Mouse (Mus musculus): ENCODE results near the gene Myadm. TPM values are rescaled to one million over a fixed set of nuclear protein-coding genes. Genes with fewer than 3 reads are reported as not detected.
"Not testable (repeated sequence)": the region's sequence is repeated elsewhere in the genome, so short reads cannot be mapped to it uniquely, and the experiment has no call there.

Gene Myadm
- polyA plus RNA-seq, 1 experiment from 2014 or later, result 238 TPM

DNA sequence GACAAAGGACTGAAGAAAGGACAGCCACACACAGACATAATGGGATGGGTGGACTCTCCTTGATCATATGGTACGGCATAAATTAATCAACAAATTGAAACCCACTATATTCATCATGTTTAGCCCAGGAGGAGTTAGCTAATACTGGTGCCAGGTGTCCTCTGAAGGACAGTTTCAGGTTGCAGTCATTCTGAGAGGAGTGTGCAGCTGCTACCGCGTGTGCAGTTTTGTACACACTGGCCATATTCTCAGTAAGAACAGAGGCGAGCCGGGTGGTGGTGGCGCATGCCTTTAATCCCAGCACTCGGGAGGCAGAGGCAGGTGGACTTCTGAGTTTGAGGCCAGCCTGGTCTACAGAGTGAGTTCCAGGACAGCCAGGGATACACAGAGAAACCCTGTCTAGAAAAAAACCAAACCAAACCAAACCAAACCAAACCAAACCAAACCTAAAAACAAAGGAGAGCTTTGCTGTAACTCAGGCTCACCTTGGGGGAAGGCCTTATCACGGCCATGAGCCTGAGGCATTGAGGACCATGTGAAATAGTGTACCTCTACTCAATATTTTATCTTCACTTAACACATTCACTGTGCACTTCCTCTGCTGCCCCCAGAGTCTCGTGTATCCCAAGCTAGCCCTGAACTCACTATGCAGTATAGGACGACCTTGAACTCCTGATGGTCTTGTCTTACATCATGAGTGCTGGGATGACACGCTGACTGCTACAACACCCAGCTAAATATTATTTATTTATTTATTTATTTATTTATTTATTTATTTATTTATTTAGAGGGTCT lies 5.6 kb upstream of the Myadm start:
- H3K27me3 ChIP-seq (ENCODE audit: control insufficient read depth, insufficient read depth, low read length), result no peaks in the 10 kb centered on the region
- ATAC-seq (replicated peaks; ENCODE audit: extremely low read depth, insufficient read depth, low FRiP score), result no peak
- no peak overlapping the region for H3K4me2 ChIP-seq (ENCODE audit: low read depth, low read length)
- H3K4me3 ChIP-seq (ENCODE audit: low read length), result no peak overlapping the region
- H3K36me3 ChIP-seq (ENCODE audit: control insufficient read depth, insufficient read depth), result no peaks in the 10 kb centered on the region
- peaks cover 7% of the 10 kb centered on the region; the same call in 1 of the 2 replicates for H3K4me1 ChIP-seq (ENCODE audit: control insufficient read depth, insufficient read depth, low read length)
- H3K27ac ChIP-seq (ENCODE audit: low read length), result no peak overlapping the region
- no peak overlapping the region for H3K9ac ChIP-seq (ENCODE audit: low read length)
- 83% methylated on average over 11 of the region's 11 CpGs for whole genome bisulfite sequencing
- no peaks in the 10 kb centered on the region for H3K9me3 ChIP-seq (replicated peaks; ENCODE audit: control insufficient read depth, low read length)

- H3K27ac ChIP-seq (ENCODE audit: low read length), result no peak overlapping the region
- no peak for ATAC-seq (replicated peaks; ENCODE audit: extremely low read depth, insufficient read depth, low FRiP score)
- 81% methylated on average over 10 of the region's 10 CpGs for WGBS
- H3K9ac ChIP-seq (ENCODE audit: low read length), result no peak overlapping the region
- peaks cover 10% of the 10 kb centered on the region; the same call in 1 of the 2 replicates for H3K4me1 ChIP-seq (ENCODE audit: control insufficient read depth, insufficient read depth, low read length)
- no peak overlapping the region for H3K4me2 ChIP-seq (ENCODE audit: low read depth, low read length)
- H3K4me3 ChIP-seq (ENCODE audit: low read length), result no peak overlapping the region
- H3K9me3 ChIP-seq (replicated peaks; ENCODE audit: control insufficient read depth, low read length), result no peaks in the 10 kb centered on the region
- no peaks in the 10 kb centered on the region for H3K27me3 ChIP-seq (ENCODE audit: control insufficient read depth, insufficient read depth, low read length)
- no peaks in the 10 kb centered on the region for H3K36me3 ChIP-seq (ENCODE audit: control insufficient read depth, insufficient read depth)
Observed at GRCm38 (mm10) chr7:3284604-3285003, 4.3 kb upstream of the Myadm start.

DNA sequence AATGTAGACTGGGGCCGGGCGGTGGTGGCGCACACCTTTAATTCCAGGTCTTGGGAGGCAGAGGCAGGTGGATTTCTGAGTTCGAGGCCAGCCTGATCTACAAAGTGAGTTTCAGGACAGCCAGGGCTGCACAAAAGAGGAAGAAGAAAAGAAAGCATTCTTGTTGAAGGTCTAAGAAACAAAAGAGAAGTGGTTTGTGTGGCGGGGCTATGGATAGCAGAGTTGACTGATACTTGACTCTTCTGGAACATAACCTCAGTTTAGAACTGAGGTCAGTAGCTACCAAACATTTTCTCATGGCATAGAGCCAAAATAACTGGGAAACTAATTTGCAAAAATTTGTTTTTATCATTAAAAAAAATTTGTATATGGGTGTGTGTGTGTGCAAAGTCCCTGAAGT lies 2.8 kb upstream of the Myadm start:
- Histone ChIP-seq H3K9ac (ENCODE audit: low read length) (no peak overlapping the region), H3K4me3 (ENCODE audit: low read length) (no peak overlapping the region), H3K4me1 (ENCODE audit: control insufficient read depth, insufficient read depth, low read length) (peaks cover 6% of the 10 kb centered on the region; the same call in 1 of the 2 replicates), H3K27me3 (ENCODE audit: control insufficient read depth, insufficient read depth, low read length) (no peaks in the 10 kb centered on the region), H3K27ac (ENCODE audit: low read length) (no peak overlapping the region), H3K4me2 (ENCODE audit: low read depth, low read length) (no peak overlapping the region), H3K9me3 (replicated peaks; ENCODE audit: control insufficient read depth, low read length) (no peaks in the 10 kb centered on the region), H3K36me3 (ENCODE audit: control insufficient read depth, insufficient read depth) (no peaks in the 10 kb centered on the region)
- WGBS, result 88% methylated on average over 5 of the region's 5 CpGs
- ATAC-seq (replicated peaks; ENCODE audit: extremely low read depth, insufficient read depth, low FRiP score), result no peak

- Histone ChIP-seq H3K27ac (ENCODE audit: low read length) (no peak overlapping the region), H3K4me2 (ENCODE audit: low read depth, low read length) (no peak overlapping the region), H3K9me3 (replicated peaks; ENCODE audit: control insufficient read depth, low read length) (no peaks in the 10 kb centered on the region), H3K27me3 (ENCODE audit: control insufficient read depth, insufficient read depth, low read length) (no peaks in the 10 kb centered on the region), H3K9ac (ENCODE audit: low read length) (no peak overlapping the region), H3K4me3 (ENCODE audit: low read length) (no peak overlapping the region), H3K36me3 (ENCODE audit: control insufficient read depth, insufficient read depth) (no peaks in the 10 kb centered on the region), H3K4me1 (ENCODE audit: control insufficient read depth, insufficient read depth, low read length) (peaks cover 13% of the 10 kb centered on the region)
- 70% methylated on average over 7 of the region's 7 CpGs for WGBS
- ATAC-seq (replicated peaks; ENCODE audit: extremely low read depth, insufficient read depth, low FRiP score), result no peak
Observed at GRCm38 (mm10) chr7:3287186-3287585, 1.7 kb upstream of the Myadm start.

- Histone ChIP-seq H3K27ac (ENCODE audit: low read length) (peak overlapping the region; percentile 97), H3K9ac (ENCODE audit: low read length) (peak overlapping the region; percentile 84), H3K27me3 (ENCODE audit: control insufficient read depth, insufficient read depth, low read length) (no peaks in the 10 kb centered on the region), H3K4me1 (ENCODE audit: control insufficient read depth, insufficient read depth, low read length) (peaks cover 28% of the 10 kb centered on the region), H3K36me3 (ENCODE audit: control insufficient read depth, insufficient read depth) (peaks cover 10% of the 10 kb centered on the region), H3K9me3 (replicated peaks; ENCODE audit: control insufficient read depth, low read length) (no peaks in the 10 kb centered on the region), H3K4me3 (ENCODE audit: low read length) (peak overlapping the region; percentile 71), H3K4me2 (ENCODE audit: low read depth, low read length) (peak overlapping the region; percentile 88)
- peak; percentile 86 for ATAC-seq (replicated peaks; ENCODE audit: extremely low read depth, insufficient read depth, low FRiP score)
- WGBS, result under 1% methylated on average over 18 of the region's 18 CpGs
Observed at GRCm38 (mm10) chr7:3290257-3291033, 1.6 kb downstream of the Myadm start.

DNA sequence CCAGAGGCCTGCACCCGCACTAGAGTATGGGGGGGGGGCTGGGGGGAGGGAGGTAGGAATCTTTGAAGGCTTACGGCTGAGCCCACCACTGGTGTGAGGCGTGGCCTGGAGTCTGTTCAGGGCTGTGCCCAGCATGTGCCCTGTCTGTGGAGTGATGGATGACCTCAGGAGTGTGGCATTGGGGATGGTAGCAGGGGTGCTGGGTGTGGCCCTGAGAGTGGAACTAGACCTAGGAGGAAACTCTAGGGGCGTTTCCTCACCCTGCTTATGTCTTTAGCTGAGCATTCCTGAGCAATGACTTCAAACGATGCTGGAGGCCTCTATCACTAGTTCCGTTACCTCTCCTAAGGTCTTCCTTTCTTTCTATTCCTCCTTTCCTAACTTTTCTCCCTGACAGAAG lies 2.3 kb downstream of the Myadm start:
- Histone ChIP-seq H3K4me3 (ENCODE audit: low read length) (peak overlapping the region; percentile 71), H3K36me3 (ENCODE audit: control insufficient read depth, insufficient read depth) (peaks cover 18% of the 10 kb centered on the region), H3K9ac (ENCODE audit: low read length) (peak overlapping the region; percentile 84), H3K4me2 (ENCODE audit: low read depth, low read length) (peak overlapping the region; percentile 88), H3K27ac (ENCODE audit: low read length) (peak overlapping the region; percentile 93), H3K4me1 (ENCODE audit: control insufficient read depth, insufficient read depth, low read length) (peaks cover 35% of the 10 kb centered on the region), H3K9me3 (replicated peaks; ENCODE audit: control insufficient read depth, low read length) (no peaks in the 10 kb centered on the region), H3K27me3 (ENCODE audit: control insufficient read depth, insufficient read depth, low read length) (no peaks in the 10 kb centered on the region)
- peak; percentile 21 for ATAC-seq (replicated peaks; ENCODE audit: extremely low read depth, insufficient read depth, low FRiP score)
- WGBS, result 14% methylated on average over 6 of the region's 6 CpGs

DNA sequence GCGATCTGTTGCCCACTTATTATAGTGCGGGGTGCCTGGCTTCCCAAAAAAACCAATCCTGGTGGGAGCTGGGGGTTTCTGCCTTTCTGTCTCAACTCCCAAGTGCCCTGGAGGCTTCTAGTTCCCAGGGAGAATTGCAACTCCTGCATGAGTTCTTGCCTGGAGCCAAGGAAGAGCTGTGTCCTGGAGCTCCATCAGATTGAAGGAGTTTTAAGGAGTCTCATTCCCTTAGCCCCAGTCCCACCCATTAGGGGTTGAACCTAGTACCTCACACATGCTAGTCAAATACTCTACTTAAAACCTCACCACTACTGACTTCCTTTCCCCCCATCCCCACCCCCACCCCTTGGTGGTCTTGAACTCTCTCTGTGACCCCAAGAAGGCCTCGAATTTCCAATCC lies 2.9 kb downstream of the Myadm start:
- H3K27ac ChIP-seq (ENCODE audit: low read length), result peak overlapping the region; percentile 93
- H3K27me3 ChIP-seq (ENCODE audit: control insufficient read depth, insufficient read depth, low read length), result no peaks in the 10 kb centered on the region
- no peak for ATAC-seq (replicated peaks; ENCODE audit: extremely low read depth, insufficient read depth, low FRiP score)
- H3K4me3 ChIP-seq (ENCODE audit: low read length), result peak overlapping the region; percentile 71
- peak overlapping the region; percentile 88 for H3K4me2 ChIP-seq (ENCODE audit: low read depth, low read length)
- H3K4me1 ChIP-seq (ENCODE audit: control insufficient read depth, insufficient read depth, low read length), result peaks cover 40% of the 10 kb centered on the region
- H3K36me3 ChIP-seq (ENCODE audit: control insufficient read depth, insufficient read depth), result peaks cover 23% of the 10 kb centered on the region
- 39% methylated on average over 3 of the region's 3 CpGs for WGBS
- no peaks in the 10 kb centered on the region for H3K9me3 ChIP-seq (replicated peaks; ENCODE audit: control insufficient read depth, low read length)
- peak overlapping the region; percentile 84 for H3K9ac ChIP-seq (ENCODE audit: low read length)

DNA sequence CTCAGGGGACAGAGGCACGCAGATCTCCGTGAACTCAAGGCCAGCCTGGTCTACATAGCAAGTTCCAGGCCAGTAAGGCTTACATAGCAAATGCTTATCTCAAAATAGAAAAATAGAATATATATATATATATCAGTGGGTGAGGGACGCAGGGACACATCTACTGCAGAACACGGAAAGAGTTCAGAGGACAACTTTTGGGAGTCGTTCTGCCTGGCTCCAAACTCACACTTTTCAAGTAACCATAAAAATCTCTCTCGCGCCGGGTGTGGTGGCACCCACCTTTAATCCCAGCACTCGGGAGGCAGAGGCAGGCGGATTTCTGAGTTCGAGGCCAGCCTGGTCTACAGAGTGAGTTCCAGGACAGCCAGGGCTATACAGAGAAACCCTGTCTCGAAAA lies 3.4 kb downstream of the Myadm start:
- not testable (repeated sequence) for H3K27me3 ChIP-seq (ENCODE audit: control insufficient read depth, insufficient read depth, low read length); ATAC-seq (replicated peaks; ENCODE audit: extremely low read depth, insufficient read depth, low FRiP score); H3K9me3 ChIP-seq (replicated peaks; ENCODE audit: control insufficient read depth, low read length)
- Histone ChIP-seq H3K4me1 (ENCODE audit: control insufficient read depth, insufficient read depth, low read length) (peaks cover 46% of the 10 kb centered on the region), H3K9ac (ENCODE audit: low read length) (peak overlapping the region; percentile 84), H3K4me2 (ENCODE audit: low read depth, low read length) (peak overlapping the region; percentile 88), H3K4me3 (ENCODE audit: low read length) (peak overlapping the region; percentile 71), H3K36me3 (ENCODE audit: control insufficient read depth, insufficient read depth) (peaks cover 28% of the 10 kb centered on the region), H3K27ac (ENCODE audit: low read length) (peak overlapping the region; percentile 93)
- whole genome bisulfite sequencing, result 48% methylated on average over 11 of the region's 12 CpGs

DNA sequence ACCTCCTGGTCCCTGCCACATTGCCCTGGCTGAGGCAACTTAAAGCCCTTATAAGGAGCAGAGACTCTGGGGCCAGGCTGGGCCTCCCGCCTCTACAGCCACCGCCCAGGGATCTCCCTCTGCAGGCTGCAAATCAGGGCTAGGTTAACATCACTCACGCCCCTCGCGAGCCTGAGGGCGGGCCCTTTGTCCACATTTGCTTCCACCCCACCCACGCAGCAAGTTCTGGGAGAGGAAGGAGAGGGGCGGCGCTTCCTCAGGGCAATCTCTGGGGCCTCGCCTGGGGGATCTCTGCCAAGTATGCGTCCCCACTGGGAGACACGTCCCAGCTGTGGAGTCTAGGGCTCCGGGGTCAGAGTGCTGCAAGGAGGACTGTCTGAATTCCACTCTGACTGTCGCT lies 3.9 kb downstream of the Myadm start:
- WGBS, result 0% methylated on average over 14 of the region's 14 CpGs

More for the DNA sequence above, 3.9 kb downstream of the Myadm start:
- Histone ChIP-seq H3K9ac (ENCODE audit: low read length) (peak overlapping the region; percentile 74), H3K27me3 (ENCODE audit: control insufficient read depth, insufficient read depth, low read length) (no peaks in the 10 kb centered on the region), H3K4me3 (ENCODE audit: low read length) (peak overlapping the region; percentile 71), H3K4me2 (ENCODE audit: low read depth, low read length) (peak overlapping the region; percentile 88), H3K4me1 (ENCODE audit: control insufficient read depth, insufficient read depth, low read length) (peaks cover 51% of the 10 kb centered on the region), H3K27ac (ENCODE audit: low read length) (peak overlapping the region; percentile 93), H3K36me3 (ENCODE audit: control insufficient read depth, insufficient read depth) (peaks cover 34% of the 10 kb centered on the region), H3K9me3 (replicated peaks; ENCODE audit: control insufficient read depth, low read length) (no peaks in the 10 kb centered on the region)
- peak; percentile 82 for ATAC-seq (replicated peaks; ENCODE audit: extremely low read depth, insufficient read depth, low FRiP score)
